Mouse (Mus musculus) kidney, adult 11 months (tissue): ENCODE data around the gene Golga5.

Experiments
- DNase-seq: peaks from one replicate; pipeline ENCODE4 v3.0.0; 2022

Golga5 gene

GRCm38 (mm10) chr12:102514751-102515150 lies 45.8 kb downstream of the Golga5 start:
- DNase-seq = no peak

DNA sequence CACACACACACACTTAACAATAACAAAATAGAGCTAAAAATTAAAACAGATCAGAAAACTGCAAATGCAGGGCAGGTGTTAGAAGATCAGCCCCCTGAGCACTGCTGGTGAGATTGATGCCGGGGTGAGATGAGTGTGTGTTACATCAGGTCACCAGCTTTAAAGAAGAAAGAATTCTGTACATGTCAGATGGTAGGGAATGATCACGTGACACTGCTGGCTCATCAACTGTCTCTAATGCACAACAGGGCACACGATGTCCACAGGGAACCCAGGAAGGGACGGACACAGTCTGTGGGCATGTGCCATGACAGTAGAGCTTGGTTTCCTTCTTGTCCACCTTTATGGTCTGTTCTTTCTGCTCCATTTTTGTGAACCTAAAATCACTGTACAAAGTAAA lies 47.2 kb downstream of the Golga5 start:
- DNase-seq = no peak

DNA sequence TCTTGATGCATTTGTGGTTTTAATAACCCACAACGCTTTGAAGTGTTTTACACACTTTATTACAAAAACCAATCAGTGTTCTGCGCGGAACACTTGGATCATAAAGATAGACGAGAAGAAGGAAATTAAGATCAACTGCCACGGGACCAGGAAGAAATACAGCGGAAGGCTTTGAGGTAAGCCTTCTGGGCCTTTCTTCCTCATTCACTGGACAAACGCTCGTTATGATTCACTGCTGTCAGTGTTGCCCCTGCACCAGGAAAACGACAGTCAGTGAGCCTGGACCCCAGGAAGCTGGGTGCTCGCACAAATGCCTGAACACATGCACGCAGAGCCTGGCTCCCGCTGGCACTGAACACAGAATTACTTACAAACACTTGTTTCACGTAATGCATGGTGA lies 48.7 kb downstream of the Golga5 start:
- no peak for DNase-seq

GRCm38 (mm10) chr12:102519929-102520720 lies 51.2 kb downstream of the Golga5 start:
- no peak for DNase-seq

- DNase-seq = peak; percentile 23
Measured at GRCm38 (mm10) chr12:102521777-102522319, 52.9 kb downstream of the Golga5 start.

DNA sequence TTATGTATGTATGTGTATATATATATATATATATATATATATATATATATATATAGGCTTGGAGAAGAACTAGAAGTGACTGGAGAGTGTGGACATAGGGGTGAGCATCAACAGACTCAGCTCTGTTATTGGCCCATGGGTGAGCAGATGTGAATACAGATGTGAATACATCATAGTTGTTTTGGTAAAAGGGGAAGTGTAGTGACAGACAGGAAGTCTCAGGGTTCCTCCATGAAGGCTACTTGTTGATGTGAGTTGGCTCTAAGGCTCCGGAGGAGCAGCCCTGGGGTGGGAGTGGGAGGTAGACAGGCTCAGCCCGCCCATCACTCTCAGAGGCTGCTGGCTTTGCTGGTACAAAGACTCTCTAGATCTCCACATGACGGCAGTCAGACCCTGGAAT lies 55.3 kb downstream of the Golga5 start:
- DNase-seq = no peak

DNA sequence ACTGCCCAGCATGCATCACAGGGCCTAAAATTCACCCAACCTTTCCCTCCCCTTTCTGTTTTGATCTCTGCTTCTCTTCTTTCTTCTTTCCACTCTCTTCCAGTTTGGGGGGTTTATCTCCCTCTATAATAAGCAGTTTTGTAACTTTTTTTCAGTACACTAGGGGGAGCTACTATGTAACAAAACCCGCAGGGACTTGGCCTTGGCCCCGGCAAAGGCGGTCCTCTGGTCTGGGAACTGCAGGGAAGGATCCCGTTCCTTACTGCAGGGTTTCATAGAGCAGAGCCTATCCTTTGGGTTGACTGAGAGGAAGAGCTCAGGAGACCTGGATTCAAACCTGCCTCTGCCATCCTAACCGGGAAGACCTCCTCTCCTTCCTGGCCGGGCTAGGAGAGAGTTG lies 55.8 kb downstream of the Golga5 start:
- no peak for DNase-seq

DNA sequence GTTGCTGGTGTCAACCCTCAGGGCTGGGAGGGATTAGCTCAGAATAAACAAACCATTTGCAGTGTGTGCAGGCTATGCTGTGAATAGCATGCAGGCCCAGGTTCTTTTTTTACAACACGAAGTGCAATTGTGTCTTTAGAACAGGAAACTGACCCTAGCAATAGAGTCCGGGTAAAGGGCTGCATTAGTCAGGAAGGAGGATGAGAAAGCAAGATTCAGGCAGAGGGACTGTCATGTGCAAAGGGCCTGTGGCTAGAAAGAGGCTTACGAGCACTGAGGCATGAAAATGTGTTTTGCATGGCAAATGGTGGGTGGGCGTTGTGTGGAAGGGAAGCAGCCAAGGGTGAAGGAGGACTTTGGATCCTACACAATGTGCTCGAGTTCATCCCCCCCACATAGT lies 59.1 kb downstream of the Golga5 start:
- no peak for DNase-seq

DNA sequence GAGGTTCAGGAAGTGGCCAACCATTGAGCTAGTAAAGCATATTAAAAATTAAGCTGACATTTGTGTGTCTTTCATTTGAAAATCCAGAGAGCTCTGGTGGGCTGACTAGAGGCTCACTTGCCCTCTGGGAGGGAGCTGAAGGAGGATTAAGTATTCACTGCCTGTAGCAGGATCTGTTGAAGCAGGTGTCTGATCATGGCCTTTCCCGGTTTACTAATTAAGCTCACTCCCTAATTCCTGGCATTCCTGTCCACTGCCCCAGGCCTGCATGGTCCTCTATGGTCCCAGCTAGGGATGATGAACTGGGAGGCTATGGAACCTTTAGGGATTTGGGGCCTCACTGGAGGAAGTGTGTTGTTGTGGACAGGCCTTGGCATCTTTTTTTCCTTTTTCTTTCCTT lies 66.9 kb downstream of the Golga5 start:
- peak; percentile 61 for DNase-seq

DNA sequence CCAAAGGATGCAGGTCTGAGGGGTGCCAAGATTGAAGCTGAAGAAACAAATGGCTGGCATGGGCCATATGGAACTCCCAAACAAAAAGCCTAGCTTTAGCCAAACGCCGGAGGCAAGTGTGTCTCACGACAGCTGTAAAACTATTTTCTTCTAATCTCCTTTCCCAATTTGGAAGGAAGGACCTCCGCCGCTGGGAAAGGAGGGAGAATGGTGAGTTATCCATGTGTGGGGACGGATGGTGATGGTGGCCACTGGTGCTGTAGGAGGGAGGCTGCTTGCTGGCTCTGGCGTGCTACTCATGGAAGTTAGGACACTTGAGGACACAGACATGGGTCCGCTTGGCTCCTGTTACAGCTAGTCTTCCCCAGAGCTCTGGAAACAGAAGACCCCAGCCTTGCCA lies 71.3 kb downstream of the Golga5 start:
- no peak for DNase-seq

DNA sequence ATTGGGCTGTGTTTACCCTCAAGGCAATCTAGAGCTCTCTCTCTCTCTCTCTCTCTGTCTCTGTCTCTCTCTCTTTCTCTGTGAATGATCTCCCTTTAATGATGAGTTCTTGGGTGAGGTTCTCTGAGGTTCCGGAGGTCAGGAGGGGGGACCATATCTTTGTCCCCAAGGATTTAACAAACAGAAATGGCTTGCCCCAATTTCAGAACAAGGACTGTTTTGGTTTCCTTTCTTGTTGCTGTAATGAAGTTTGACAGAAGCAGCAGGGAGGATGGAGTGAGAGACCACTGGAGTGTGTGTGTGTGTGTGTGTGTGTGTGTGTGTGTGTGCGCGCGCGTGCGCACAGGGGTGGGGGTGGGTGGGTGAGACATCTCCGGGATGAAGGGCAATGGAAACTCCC lies 72.2 kb downstream of the Golga5 start:
- DNase-seq = no peak

DNA sequence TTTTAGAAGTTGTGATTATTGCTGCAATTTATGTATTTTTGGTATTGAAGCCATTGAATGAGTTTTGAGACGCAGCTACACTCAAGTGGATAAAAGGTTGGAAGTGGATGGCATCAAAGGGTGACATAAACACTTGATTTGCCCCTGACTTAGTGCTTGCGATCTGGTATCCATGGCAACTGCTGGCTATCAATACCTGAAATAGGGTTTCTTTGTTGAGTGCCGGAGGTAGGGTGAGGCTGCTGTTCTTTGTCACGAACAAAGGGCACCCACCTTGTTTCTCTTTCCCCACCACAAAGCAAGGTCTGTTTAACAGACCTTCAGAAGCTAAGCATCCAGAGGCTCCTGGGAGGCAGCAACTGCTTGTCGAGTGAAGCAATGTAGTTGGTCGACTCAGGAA lies 76.2 kb downstream of the Golga5 start:
- DNase-seq = no peak
